Mouse (Mus musculus): Measurements from ENCODE around the gene C530008M17Rik. TPM values are rescaled to one million over a fixed set of nuclear protein-coding genes. Genes with fewer than 3 reads are reported as not detected.

C530008M17Rik gene
- polyA plus RNA-seq, 1 experiment, result 122 TPM

GRCm38 (mm10) chr5:76747851-76748250 is 91.5 kb downstream of the C530008M17Rik start:
- DNase-seq (ENCODE audit: low read depth), result peak; percentile 54
- TF ChIP-seq POLR2A (IDR thresholded peaks at IDR 0.05; ENCODE audit: borderline replicate concordance, extremely low read depth, insufficient read depth, insufficient read length, poor library complexity, severe bottlenecking) (no peak), CTCF (IDR thresholded peaks at IDR 0.05; ENCODE audit: borderline replicate concordance, extremely low read depth, insufficient read depth, insufficient read length) (no peak)

- TF ChIP-seq CTCF (IDR thresholded peaks at IDR 0.05; ENCODE audit: borderline replicate concordance, extremely low read depth, insufficient read depth, insufficient read length) (no peak), POLR2A (IDR thresholded peaks at IDR 0.05; ENCODE audit: borderline replicate concordance, extremely low read depth, insufficient read depth, insufficient read length, poor library complexity, severe bottlenecking) (no peak)
- no peak for DNase-seq (ENCODE audit: low read depth)
Observed at GRCm38 (mm10) chr5:76752351-76752750, 96.0 kb downstream of the C530008M17Rik start.

GRCm38 (mm10) chr5:76760349-76760748 is 104.0 kb downstream of the C530008M17Rik start:
- no peak for TF ChIP-seq POLR2A (IDR thresholded peaks at IDR 0.05; ENCODE audit: borderline replicate concordance, extremely low read depth, insufficient read depth, insufficient read length, poor library complexity, severe bottlenecking)
- no peak for TF ChIP-seq CTCF (IDR thresholded peaks at IDR 0.05; ENCODE audit: borderline replicate concordance, extremely low read depth, insufficient read depth, insufficient read length)
- no peak for DNase-seq (ENCODE audit: low read depth)

- no peak for TF ChIP-seq CTCF (IDR thresholded peaks at IDR 0.05; ENCODE audit: borderline replicate concordance, extremely low read depth, insufficient read depth, insufficient read length)
- no peak for TF ChIP-seq POLR2A (IDR thresholded peaks at IDR 0.05; ENCODE audit: borderline replicate concordance, extremely low read depth, insufficient read depth, insufficient read length, poor library complexity, severe bottlenecking)
- peak; percentile 75 for DNase-seq (ENCODE audit: low read depth)
Observed at GRCm38 (mm10) chr5:76762030-76762698, 105.9 kb downstream of the C530008M17Rik start.

GRCm38 (mm10) chr5:76763148-76763701 is 106.9 kb downstream of the C530008M17Rik start:
- DNase-seq (ENCODE audit: low read depth), result peak; percentile 82
- no peak for TF ChIP-seq CTCF (IDR thresholded peaks at IDR 0.05; ENCODE audit: borderline replicate concordance, extremely low read depth, insufficient read depth, insufficient read length)

GRCm38 (mm10) chr5:76763731-76764130 is 107.4 kb downstream of the C530008M17Rik start:
- no peak for TF ChIP-seq CTCF (IDR thresholded peaks at IDR 0.05; ENCODE audit: borderline replicate concordance, extremely low read depth, insufficient read depth, insufficient read length)
- TF ChIP-seq POLR2A (IDR thresholded peaks at IDR 0.05; ENCODE audit: borderline replicate concordance, extremely low read depth, insufficient read depth, insufficient read length, poor library complexity, severe bottlenecking), result no peak
- DNase-seq (ENCODE audit: low read depth), result peak; percentile 73

GRCm38 (mm10) chr5:76769014-76769413 is 112.7 kb downstream of the C530008M17Rik start:
- no peak for DNase-seq (ENCODE audit: low read depth)
- TF ChIP-seq POLR2A (IDR thresholded peaks at IDR 0.05; ENCODE audit: borderline replicate concordance, extremely low read depth, insufficient read depth, insufficient read length, poor library complexity, severe bottlenecking), result no peak
- TF ChIP-seq CTCF (IDR thresholded peaks at IDR 0.05; ENCODE audit: borderline replicate concordance, extremely low read depth, insufficient read depth, insufficient read length), result no peak

- TF ChIP-seq CTCF (IDR thresholded peaks at IDR 0.05; ENCODE audit: borderline replicate concordance, extremely low read depth, insufficient read depth, insufficient read length) (no peak), POLR2A (IDR thresholded peaks at IDR 0.05; ENCODE audit: borderline replicate concordance, extremely low read depth, insufficient read depth, insufficient read length, poor library complexity, severe bottlenecking) (no peak)
- DNase-seq (ENCODE audit: low read depth), result no peak
Observed at GRCm38 (mm10) chr5:76769572-76769971, 113.3 kb downstream of the C530008M17Rik start.

- no peak for TF ChIP-seq POLR2A (IDR thresholded peaks at IDR 0.05; ENCODE audit: borderline replicate concordance, extremely low read depth, insufficient read depth, insufficient read length, poor library complexity, severe bottlenecking)
- no peak for TF ChIP-seq CTCF (IDR thresholded peaks at IDR 0.05; ENCODE audit: borderline replicate concordance, extremely low read depth, insufficient read depth, insufficient read length)
- no peak for DNase-seq (ENCODE audit: low read depth)
Observed at GRCm38 (mm10) chr5:76771371-76771770, 115.1 kb downstream of the C530008M17Rik start.

- TF ChIP-seq POLR2A (IDR thresholded peaks at IDR 0.05; ENCODE audit: borderline replicate concordance, extremely low read depth, insufficient read depth, insufficient read length, poor library complexity, severe bottlenecking), result no peak
- no peak for TF ChIP-seq CTCF (IDR thresholded peaks at IDR 0.05; ENCODE audit: borderline replicate concordance, extremely low read depth, insufficient read depth, insufficient read length)
Observed at GRCm38 (mm10) chr5:76772831-76773230, 116.5 kb downstream of the C530008M17Rik start.

GRCm38 (mm10) chr5:76773492-76774158 is 117.3 kb downstream of the C530008M17Rik start:
- TF ChIP-seq CTCF (IDR thresholded peaks at IDR 0.05; ENCODE audit: borderline replicate concordance, extremely low read depth, insufficient read depth, insufficient read length), result no peak
- TF ChIP-seq POLR2A (IDR thresholded peaks at IDR 0.05; ENCODE audit: borderline replicate concordance, extremely low read depth, insufficient read depth, insufficient read length, poor library complexity, severe bottlenecking), result no peak
- DNase-seq (ENCODE audit: low read depth), result no peak

More at GRCm38 (mm10) chr5:76772831-76773230, 116.5 kb downstream of the C530008M17Rik start:
- no peak for DNase-seq (ENCODE audit: low read depth)
